In genomic region chr15:31279120-31279519, GRCm38 (mm10) we compare ENCODE assay signal across 28 mouse cellular contexts. TPM values are rescaled to one million over a fixed set of nuclear protein-coding genes. Genes with fewer than 3 reads are reported as not detected.
A peak's percentile ranks its signal among the peaks of the same experiment; 100 is the strongest.
DNase-seq lines count a peak whose midpoint lies in the region; ATAC-seq and TF ChIP-seq lines count a peak whose summit lies in the region.
"Had no signal": no experiment of that assay in that cellular context is flagged by ENCODE, and none has a peak within 500 bp of the region (broad histone marks: within the 10 kb centered on the region; RNA-seq: fewer than 3 reads in every experiment).

No protein-coding gene starts in this region.

- TF ChIP-seq POLR2A in CH12.LX (IDR thresholded peaks at IDR 0.05; ENCODE audit: low read depth, low read length), result no peak

- WGBS in kidney, embryonic 15.5 days, result 45% methylated on average over 2 of the region's 2 CpGs
- WGBS in hindbrain, embryonic 13.5 days, result 70% methylated on average over 2 of the region's 2 CpGs
- 80% methylated on average over 2 of the region's 2 CpGs for WGBS in forebrain, embryonic 16.5 days

- no peak; the same call in 1 of the 2 replicates for ATAC-seq in kidney, embryonic 15.5 days (replicated peaks; ENCODE audit: low FRiP score)
- ATAC-seq in hindbrain, embryonic 13.5 days (ENCODE audit: low FRiP score), result no peak
- ATAC-seq in forebrain, embryonic 16.5 days, result no peak
- ATAC-seq: forebrain, embryonic 14.5 days; midbrain, embryonic 15.5 days had no signal

- H3K4me2 ChIP-seq in CH12.LX (ENCODE audit: insufficient read depth, low read depth, poor library complexity, severe bottlenecking), result peak overlapping the region; percentile 46
- H3K4me2 ChIP-seq in kidney, embryonic 15.5 days, result no peak overlapping the region
- no peak overlapping the region for H3K4me2 ChIP-seq in hindbrain, embryonic 13.5 days
- no peak overlapping the region for H3K4me2 ChIP-seq in forebrain, embryonic 16.5 days (ENCODE audit: low read length)
- H3K4me2 ChIP-seq: heart, embryonic 13.5 days; hindbrain, embryonic 15.5 days; liver, embryonic 15.5 days; lung, embryonic 14.5 days; midbrain, embryonic 15.5 days; neural tube, embryonic 15.5 days had no signal

- H3K9me3 ChIP-seq in CH12.LX (replicated peaks; ENCODE audit: low read length), result no peaks in the 10 kb centered on the region
- H3K9me3 ChIP-seq in kidney, embryonic 15.5 days (replicated peaks), result no peaks in the 10 kb centered on the region
- no peaks in the 10 kb centered on the region for H3K9me3 ChIP-seq in hindbrain, embryonic 13.5 days
- H3K9me3 ChIP-seq in forebrain, embryonic 16.5 days (ENCODE audit: control insufficient read depth, low read length), result no peaks in the 10 kb centered on the region
- H3K9me3 ChIP-seq: G1E; heart, embryonic 13.5 days; hindbrain, embryonic 15.5 days; liver, embryonic 15.5 days; midbrain, embryonic 10.5 days; midbrain, embryonic 15.5 days; neural tube, embryonic 15.5 days had no signal

- in situ Hi-C loops in CH12.LX (cut with MboI; ENCODE audit: low pct_ligation_motif_present, low pct_unique_long_range_greater_than_20kb, low sequenced_read_pairs), result no loop called here

- H3K27me3 ChIP-seq in CH12.LX (replicated peaks), result no peaks in the 10 kb centered on the region
- H3K27me3 ChIP-seq in kidney, embryonic 15.5 days, result no peaks in the 10 kb centered on the region
- no peaks in the 10 kb centered on the region for H3K27me3 ChIP-seq in hindbrain, embryonic 13.5 days
- H3K27me3 ChIP-seq in forebrain, embryonic 16.5 days (replicated peaks; ENCODE audit: control insufficient read depth, insufficient read depth, low read length), result no peaks in the 10 kb centered on the region
- H3K27me3 ChIP-seq: heart, embryonic 13.5 days; hindbrain, embryonic 15.5 days; liver, embryonic 15.5 days; midbrain, embryonic 15.5 days; neural tube, embryonic 15.5 days had no signal

- H3K27ac ChIP-seq in CH12.LX (ENCODE audit: insufficient read depth, low read depth), result peak overlapping the region; percentile 54; the same call in 1 of the 2 replicates
- 0 out of 2 replicates have a peak overlapping the region, but pooled peaks have one; percentile 25 for H3K27ac ChIP-seq in kidney, embryonic 15.5 days
- H3K27ac ChIP-seq in hindbrain, embryonic 13.5 days, result no peak overlapping the region
- no peak overlapping the region for H3K27ac ChIP-seq in forebrain, embryonic 16.5 days (ENCODE audit: low read length)
- H3K27ac ChIP-seq: heart, adult 2 months; heart, embryonic 13.5 days; hindbrain, embryonic 15.5 days; liver, embryonic 15.5 days; midbrain, embryonic 10.5 days; midbrain, embryonic 15.5 days; neural tube, embryonic 15.5 days had no signal

- H3K36me3 ChIP-seq in CH12.LX (replicated peaks in 1 of 2; ENCODE audit: control insufficient read depth in 1 of 2, insufficient read depth in 1 of 2, low read length in 1 of 2), result peaks cover 5 to 18% of the 10 kb centered on the region in 2 experiments
- H3K36me3 ChIP-seq in kidney, embryonic 15.5 days, result peaks cover 9% of the 10 kb centered on the region
- no peaks in the 10 kb centered on the region for H3K36me3 ChIP-seq in hindbrain, embryonic 13.5 days
- H3K36me3 ChIP-seq in forebrain, embryonic 16.5 days (ENCODE audit: control insufficient read depth, insufficient read depth), result no peaks in the 10 kb centered on the region
- H3K36me3 ChIP-seq: G1E; hindbrain, embryonic 15.5 days; midbrain, embryonic 10.5 days; midbrain, embryonic 15.5 days; neural tube, embryonic 15.5 days had no signal

- no peak for TF ChIP-seq EP300 in CH12.LX (IDR thresholded peaks at IDR 0.05; ENCODE audit: low read length)

- peaks cover 20 to 64% of the 10 kb centered on the region in 2 experiments for H3K4me1 ChIP-seq in CH12.LX (ENCODE audit: control insufficient read depth in 1 of 2, insufficient read depth in 2 of 2)
- peaks cover 17% of the 10 kb centered on the region for H3K4me1 ChIP-seq in kidney, embryonic 15.5 days
- peaks cover 24% of the 10 kb centered on the region for H3K4me1 ChIP-seq in hindbrain, embryonic 13.5 days (replicated peaks)
- H3K4me1 ChIP-seq in forebrain, embryonic 16.5 days (replicated peaks; ENCODE audit: control insufficient read depth, insufficient read depth, low read length), result no peaks in the 10 kb centered on the region

- dilution Hi-C loops in CH12.LX (cut with MboI; ENCODE audit: extremely low pct_ligation_motif_present, extremely low pct_unique_long_range_greater_than_20kb, low sequenced_read_pairs), result no loop called here

- TF ChIP-seq CTCF in CH12.LX (conservative IDR thresholded peaks at IDR 0.05 in 1 of 2, IDR thresholded peaks at IDR 0.05 in 1 of 2; ENCODE audit: low read depth in 2 of 2, low read length in 2 of 2), result no peak

- H3K9ac ChIP-seq in CH12.LX (ENCODE audit: insufficient read depth, low read depth), result no peak overlapping the region
- no peak overlapping the region for H3K9ac ChIP-seq in kidney, embryonic 15.5 days
- H3K9ac ChIP-seq in hindbrain, embryonic 13.5 days, result no peak overlapping the region
- H3K9ac ChIP-seq in forebrain, embryonic 16.5 days (replicated peaks; ENCODE audit: low read depth, low read length), result no peak overlapping the region
- H3K9ac ChIP-seq: heart, embryonic 13.5 days; hindbrain, embryonic 15.5 days; liver, embryonic 15.5 days; lung, embryonic 14.5 days; midbrain, embryonic 15.5 days; neural tube, embryonic 15.5 days had no signal

- peak; percentile 9 to 11 for DNase-seq in B cell, adult 2 months
- no peak for DNase-seq in CH12.LX (ENCODE audit: extremely low read depth)
- DNase-seq in kidney, postnatal 25 days, result peak; percentile 44 to 79
- DNase-seq in right cerebral cortex, postnatal 4 days, result no peak
- DNase-seq: adrenal gland, postnatal 14 days; cerebellum, adult 11 months; cerebellum, adult 9-10 months; cerebellum, postnatal 36 days; gastrocnemius, postnatal 36 days; heart, adult 2 months; heart, postnatal 10 days; liver; lung, embryonic 14.5 days; lung, postnatal 14 days; right cerebral cortex, postnatal 25 days; thymus, adult 18-20 months; thymus, postnatal 25 days had no signal

- H3K4me3 ChIP-seq in CH12.LX (replicated peaks in 1 of 3; ENCODE audit: low read depth in 2 of 3, low read length in 2 of 3, poor library complexity in 1 of 3), result peak overlapping the region in 1 of 3 experiments; percentile 38
- H3K4me3 ChIP-seq in kidney, embryonic 15.5 days (replicated peaks), result no peak overlapping the region
- H3K4me3 ChIP-seq in hindbrain, embryonic 13.5 days, result no peak overlapping the region
- no peak overlapping the region for H3K4me3 ChIP-seq in forebrain, embryonic 16.5 days (replicated peaks; ENCODE audit: low read length)
- H3K4me3 ChIP-seq: heart, adult 2 months; heart, embryonic 13.5 days; hindbrain, embryonic 15.5 days; liver, embryonic 15.5 days; midbrain, embryonic 10.5 days; midbrain, embryonic 15.5 days; neural tube, embryonic 15.5 days had no signal

- no peaks in the 10 kb centered on the region for H3K79me2 ChIP-seq in CH12.LX (replicated peaks; ENCODE audit: control insufficient read depth, extremely low read depth, insufficient read depth, poor library complexity, severe bottlenecking)

- no peak for TF ChIP-seq RAD21 in CH12.LX (IDR thresholded peaks at IDR 0.05; ENCODE audit: low read depth, low read length)

TF ChIP-seq in CH12.LX, 34 proteins besides CTCF, POLR2A, EP300 and RAD21:
- TF ChIP-seq HCFC1 (IDR thresholded peaks at IDR 0.05; ENCODE audit: low read depth, low read length) (no peak), USF1 (IDR thresholded peaks at IDR 0.05; ENCODE audit: low read depth, low read length) (no peak), E2F4 (IDR thresholded peaks at IDR 0.05; ENCODE audit: insufficient replicate concordance, low read depth, low read length) (no peak), ZC3H11A (IDR thresholded peaks at IDR 0.05; ENCODE audit: low read depth, low read length) (no peak), MXI1 (IDR thresholded peaks at IDR 0.05; ENCODE audit: low read depth, low read length) (no peak), NRF1 (IDR thresholded peaks at IDR 0.05; ENCODE audit: low read depth, low read length) (no peak), NELFE (IDR thresholded peaks at IDR 0.05; ENCODE audit: low read depth, low read length) (no peak), UBTF (IDR thresholded peaks at IDR 0.05; ENCODE audit: low read depth, low read length) (no peak), ETS1 (conservative IDR thresholded peaks at IDR 0.05; ENCODE audit: low read depth, low read length) (no peak), USF2 (conservative IDR thresholded peaks at IDR 0.05; ENCODE audit: low read depth, low read length) (no peak), CHD2 (IDR thresholded peaks at IDR 0.05; ENCODE audit: low read length) (no peak), SIN3A (IDR thresholded peaks at IDR 0.05; ENCODE audit: low read length) (no peak), ZNF384 (IDR thresholded peaks at IDR 0.05; ENCODE audit: low read depth, low read length) (no peak), MAX (IDR thresholded peaks at IDR 0.05; ENCODE audit: low read length) (no peak)
TF ChIP-seq in CH12.LX: peak in this region for 0.

RNA-seq across cellular contexts. Expression of gene Dap, which starts 55.0 kb away (rescaled TPM):
- total RNA-seq in CH12.LX (2012; rRNA removed) (11.1 and 12.6 TPM in 2 replicates), CH12.LX (2014; rRNA removed) (12.2 and 15.1 TPM in 2 replicates)
- polyA plus RNA-seq in CH12.LX (2012; ENCODE audit: insufficient read length, low read depth), result 50.2 and 69.8 TPM in 2 replicates
- polyA plus RNA-seq in kidney, embryonic 15.5 days (2015; fragmentation: Nextera tagmentation; extraction: Ambion mirVana), result 86.3 TPM in 2 replicates
- 35.1 and 35.2 TPM in 2 replicates for polyA plus RNA-seq in hindbrain, embryonic 13.5 days (2015; fragmentation: Nextera tagmentation; extraction: Ambion mirVana)
- 18.0 and 20.4 TPM in 2 replicates for polyA plus RNA-seq in forebrain, embryonic 16.5 days (2015; fragmentation: Nextera tagmentation; extraction: Ambion mirVana)

Comparison
In these comparisons a context has a peak if more than half of its experiments do, and no peak if none do; other contexts are left out.
1. DNase-seq: peak in B cell, adult 2 months (2 of 2) and kidney, postnatal 25 days (2 of 2); none in CH12.LX (single experiment) and right cerebral cortex, postnatal 4 days (single experiment).
2. H3K27ac ChIP-seq: peak in CH12.LX (single experiment) and kidney, embryonic 15.5 days (single experiment); none in hindbrain, embryonic 13.5 days (single experiment) and forebrain, embryonic 16.5 days (single experiment).